Mouse (Mus musculus): ENCODE data around the gene Nipal4. TPM values are rescaled to one million over a fixed set of nuclear protein-coding genes. Genes with fewer than 3 reads are reported as not detected.

Gene Nipal4
- total RNA-seq, 4 experiments from 2014 or later: 0.08 TPM; not detected in 3

GRCm38 (mm10) chr11:46115011-46115410 lies 51.3 kb downstream of the Nipal4 start:
- no peak for DNase-seq

GRCm38 (mm10) chr11:46114221-46114620 lies 52.1 kb downstream of the Nipal4 start:
- no peak for DNase-seq

- no peak for DNase-seq
Measured at GRCm38 (mm10) chr11:46113211-46113610, 53.1 kb downstream of the Nipal4 start.

- DNase-seq: no peak
Measured at GRCm38 (mm10) chr11:46110945-46111287, 55.4 kb downstream of the Nipal4 start.

- DNase-seq: no peak
Measured at GRCm38 (mm10) chr11:46110156-46110944, 56.0 kb downstream of the Nipal4 start.

GRCm38 (mm10) chr11:46109206-46109605 lies 57.1 kb downstream of the Nipal4 start:
- DNase-seq: no peak

- no peak for DNase-seq
Measured at GRCm38 (mm10) chr11:46107046-46107445, 59.3 kb downstream of the Nipal4 start.

- DNase-seq: no peak
Measured at GRCm38 (mm10) chr11:46102107-46102506, 64.2 kb downstream of the Nipal4 start.

Small RNA genes lying within 50 kb of the gene (microRNA-seq; reads per million reads assigned to microRNA genes)
- gene Mir7239 (0 reads per million in 2 experiments), gene Mir8100 (0 reads per million in 2 experiments)

Other genes starting within 250 kb of the Nipal4 start
- gene Lsm11, start 221.6 kb downstream of the Nipal4 start, total RNA-seq (2022): 10 to 100 TPM in 2 of 4 experiments, 1 to 10 TPM in 2; 8.9 to 13.9 (median 10.1) TPM
- gene Thg1l, start 211.0 kb downstream of the Nipal4 start, total RNA-seq (2022): 10 to 100 TPM; 14.9 to 22.0 (median 17.9) TPM
- gene Sox30, start 186.2 kb downstream of the Nipal4 start, total RNA-seq (2022): under 1 TPM in 2 of 4 experiments, not detected in 2; 0.10 to 0.23 TPM
- 1 to 10 TPM; 3.3 to 5.9 (median 4.4) TPM for gene Gm12166, start 114.2 kb downstream of the Nipal4 start, total RNA-seq (2022)
- 1 to 10 TPM; 1.7 to 5.9 (median 3.8) TPM for gene Adam19, start 110.5 kb downstream of the Nipal4 start, total RNA-seq (2022)
- gene Fndc9, start 69.0 kb upstream of the Nipal4 start, total RNA-seq (2022): not detected
- gene Cyfip2, start 146.4 kb upstream of the Nipal4 start, total RNA-seq (2022): 100 to 1,000 TPM; 118 to 135 (median 125) TPM
- gene Itk, start 223.0 kb upstream of the Nipal4 start, total RNA-seq (2022): under 1 TPM; 0.23 to 0.65 (median 0.43) TPM
- not detected for gene Fam71b, start 230.1 kb upstream of the Nipal4 start, total RNA-seq (2022)

Data from adrenal gland, adult 8-10 months (tissue).